Mouse (Mus musculus): ENCODE data around the gene Cox14. TPM values are rescaled to one million over a fixed set of nuclear protein-coding genes. Genes with fewer than 3 reads are reported as not detected.

The Cox14 gene
- total and polyA plus RNA-seq, 3 experiments, result 113 to 125 TPM; not detected in 1

DNA sequence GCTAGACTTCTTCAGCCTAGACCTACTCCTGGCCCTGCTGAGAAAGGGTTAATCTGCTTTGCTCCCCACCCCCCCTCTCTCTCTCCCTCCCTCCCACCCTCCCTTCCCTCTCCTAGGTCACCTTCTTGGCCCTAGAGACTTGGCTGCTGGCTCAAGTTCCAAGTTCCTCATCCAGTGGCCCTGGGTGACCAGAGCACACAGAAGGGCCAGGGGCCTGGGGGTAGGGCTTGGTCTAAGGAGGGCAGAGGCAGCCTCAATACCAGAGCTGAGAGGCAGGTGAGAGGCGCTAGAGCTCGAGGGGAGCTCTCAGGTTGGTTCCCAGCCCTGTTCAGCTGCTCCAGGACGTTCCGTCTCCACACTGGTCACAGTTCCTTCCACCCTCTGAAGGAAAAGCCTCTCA, 34.5 kb upstream of the Cox14 start:
- Histone ChIP-seq H3K36me3 (ENCODE audit: control insufficient read depth in 1 of 2, insufficient read depth in 2 of 2, low read length in 2 of 2) (no peaks in the 10 kb centered on the region), H3K27me3 (ENCODE audit: control insufficient read depth in 1 of 2, insufficient read depth in 2 of 2, low read length in 2 of 2) (peaks cover 21 to 24% of the 10 kb centered on the region in 2 experiments)
- DNase-seq (ENCODE audit: low read depth, low spot score), result no peak

DNA sequence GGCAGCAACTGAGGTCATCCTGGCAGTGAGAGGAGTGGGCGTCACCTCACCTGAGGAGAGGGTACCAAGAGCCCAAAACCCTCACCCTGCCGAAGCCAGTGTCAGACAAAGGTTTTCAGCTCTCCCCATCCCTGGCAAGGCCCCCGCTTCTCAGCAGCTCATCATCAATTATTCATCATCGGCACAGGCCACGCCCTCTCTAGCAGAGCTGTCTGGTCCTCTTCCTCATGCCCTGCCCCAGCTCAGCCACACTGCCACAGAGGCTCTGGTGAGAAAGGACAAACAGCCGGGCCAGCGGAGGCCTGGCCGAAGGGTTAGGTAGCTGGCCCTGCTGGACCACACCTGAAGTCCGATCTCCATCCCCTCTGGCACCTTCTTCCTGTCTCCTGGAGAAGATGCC, 33.4 kb upstream of the Cox14 start:
- no peak overlapping the region for H3K9ac ChIP-seq (ENCODE audit: control insufficient read depth, low read depth, low read length, poor library complexity, severe bottlenecking)
- H3K4me3 ChIP-seq (ENCODE audit: control insufficient read depth in 1 of 2, insufficient read depth in 1 of 2, low read depth in 2 of 2, low read length in 2 of 2), result no peak overlapping the region
- no peak overlapping the region for H3K27ac ChIP-seq (ENCODE audit: control insufficient read depth, low read depth, low read length)
- no peaks in the 10 kb centered on the region for H3K79me2 ChIP-seq (ENCODE audit: control insufficient read depth, insufficient read depth, low read length, poor library complexity)
- no peak for TF ChIP-seq MAX (IDR thresholded peaks at IDR 0.05; ENCODE audit: low read length)
- no peak for TF ChIP-seq ZMIZ1 (IDR thresholded peaks at IDR 0.05; ENCODE audit: low read depth, low read length)
- TF ChIP-seq POLR2AphosphoS5 (IDR thresholded peaks at IDR 0.05; ENCODE audit: borderline replicate concordance, low read depth, low read length), result no peak
- no peak for TF ChIP-seq GATA1 (IDR thresholded peaks at IDR 0.05; ENCODE audit: low read depth, low read length)
- no peak for TF ChIP-seq POLR2AphosphoS2 (IDR thresholded peaks at IDR 0.05; ENCODE audit: low read length)
- TF ChIP-seq ELF1 (IDR thresholded peaks at IDR 0.05; ENCODE audit: low read depth, low read length), result no peak
- no peak for TF ChIP-seq NELFE (IDR thresholded peaks at IDR 0.05; ENCODE audit: low read depth, low read length)
- H3K4me1 ChIP-seq (ENCODE audit: control insufficient read depth in 1 of 2, insufficient read depth in 2 of 2, low read length in 2 of 2), result no peaks in the 10 kb centered on the region
- H3K36me3 ChIP-seq (ENCODE audit: control insufficient read depth in 1 of 2, insufficient read depth in 2 of 2, low read length in 2 of 2), result no peaks in the 10 kb centered on the region
- peaks cover 12 to 18% of the 10 kb centered on the region in 2 experiments for H3K27me3 ChIP-seq (ENCODE audit: control insufficient read depth in 1 of 2, insufficient read depth in 2 of 2, low read length in 2 of 2)
- no peaks in the 10 kb centered on the region for H3K9me3 ChIP-seq (replicated peaks; ENCODE audit: insufficient read depth, low read length)
- no peak for DNase-seq (ENCODE audit: low read depth, low spot score)

More for the DNA sequence above, 34.5 kb upstream of the Cox14 start:
- no peaks in the 10 kb centered on the region for H3K4me1 ChIP-seq (ENCODE audit: control insufficient read depth in 1 of 2, insufficient read depth in 2 of 2, low read length in 2 of 2)
- no peaks in the 10 kb centered on the region for H3K79me2 ChIP-seq (ENCODE audit: control insufficient read depth, insufficient read depth, low read length, poor library complexity)
- TF ChIP-seq HCFC1 (IDR thresholded peaks at IDR 0.05; ENCODE audit: low read depth, low read length), result no peak
- no peak for TF ChIP-seq MXI1 (IDR thresholded peaks at IDR 0.05; ENCODE audit: low read depth, low read length)
- TF ChIP-seq POLR2AphosphoS2 (IDR thresholded peaks at IDR 0.05; ENCODE audit: low read length), result no peak
- no peak for TF ChIP-seq POLR2AphosphoS5 (IDR thresholded peaks at IDR 0.05; ENCODE audit: borderline replicate concordance, low read depth, low read length)
- no peak for TF ChIP-seq NELFE (IDR thresholded peaks at IDR 0.05; ENCODE audit: low read depth, low read length)
- TF ChIP-seq GATA1 (IDR thresholded peaks at IDR 0.05; ENCODE audit: low read depth, low read length), result no peak
- TF ChIP-seq JUND (IDR thresholded peaks at IDR 0.05; ENCODE audit: low read depth, low read length), result no peak
- H3K4me3 ChIP-seq (ENCODE audit: control insufficient read depth in 1 of 2, insufficient read depth in 1 of 2, low read depth in 2 of 2, low read length in 2 of 2), result no peak overlapping the region
- no peak overlapping the region for H3K9ac ChIP-seq (ENCODE audit: control insufficient read depth, low read depth, low read length, poor library complexity, severe bottlenecking)
- H3K9me3 ChIP-seq (replicated peaks; ENCODE audit: insufficient read depth, low read length), result no peaks in the 10 kb centered on the region
- no peak overlapping the region for H3K27ac ChIP-seq (ENCODE audit: control insufficient read depth, low read depth, low read length)

DNA sequence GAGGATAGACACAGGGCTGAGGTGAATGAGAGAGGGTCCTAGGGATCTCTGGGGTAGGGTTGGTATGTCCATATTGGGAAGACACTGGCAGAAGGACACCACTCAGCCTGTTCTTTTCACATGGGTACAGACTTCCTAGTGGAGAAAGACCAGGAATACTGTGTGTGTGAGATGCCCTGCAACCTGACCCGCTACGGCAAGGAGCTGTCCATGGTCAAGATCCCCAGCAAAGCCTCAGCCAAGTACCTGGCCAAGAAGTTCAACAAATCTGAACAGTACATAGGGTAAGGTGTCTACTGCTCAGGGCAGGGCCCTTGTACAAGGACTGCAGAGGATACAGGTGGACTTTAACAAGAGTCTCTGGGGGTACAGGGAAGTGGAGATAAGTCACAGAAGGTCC, 28.1 kb upstream of the Cox14 start:
- TF ChIP-seq ZKSCAN1 (IDR thresholded peaks at IDR 0.05; ENCODE audit: low read depth, low read length), result no peak
- no peak for TF ChIP-seq ZNF384 (IDR thresholded peaks at IDR 0.05; ENCODE audit: low read depth, low read length)
- no peak for TF ChIP-seq BHLHE40 (IDR thresholded peaks at IDR 0.05; ENCODE audit: borderline replicate concordance, low read depth, low read length)
- no peak for TF ChIP-seq CHD2 (IDR thresholded peaks at IDR 0.05; ENCODE audit: low read length)
- Histone ChIP-seq H3K27me3 (ENCODE audit: control insufficient read depth in 1 of 2, insufficient read depth in 2 of 2, low read length in 2 of 2) (peaks cover 11 to 12% of the 10 kb centered on the region in 2 experiments; a peak in 3 of 4 replicates), H3K4me1 (ENCODE audit: control insufficient read depth in 1 of 2, insufficient read depth in 2 of 2, low read length in 2 of 2) (peaks cover 0 to 22% of the 10 kb centered on the region in 2 experiments; a peak in 2 of 4 replicates), H3K9me3 (replicated peaks; ENCODE audit: insufficient read depth, low read length) (no peaks in the 10 kb centered on the region), H3K79me2 (ENCODE audit: control insufficient read depth, insufficient read depth, low read length, poor library complexity) (peaks cover 4% of the 10 kb centered on the region; the same call in 1 of the 2 replicates), H3K36me3 (ENCODE audit: control insufficient read depth in 1 of 2, insufficient read depth in 2 of 2, low read length in 2 of 2) (peaks cover 0 to 10% of the 10 kb centered on the region in 2 experiments; a peak in 1 of 4 replicates), H3K27ac (ENCODE audit: control insufficient read depth, low read depth, low read length) (no peak overlapping the region), H3K9ac (ENCODE audit: control insufficient read depth, low read depth, low read length, poor library complexity, severe bottlenecking) (no peak overlapping the region), H3K4me3 (ENCODE audit: control insufficient read depth in 1 of 2, insufficient read depth in 1 of 2, low read depth in 2 of 2, low read length in 2 of 2) (no peak overlapping the region)
- peak; percentile 21 for DNase-seq (ENCODE audit: low read depth, low spot score)

All from MEL (cell line).